Mouse (Mus musculus) hindbrain, embryonic 16.5 days (tissue): ENCODE results near the gene Tbxa2r. TPM values are rescaled to one million over a fixed set of nuclear protein-coding genes. Genes with fewer than 3 reads are reported as not detected.

Source experiments
- ATAC-seq: fragments of 200-750 bp; cut with Nextera tagmentation; 2 replicates; pipeline ENCODE4 v1.8.0; 2017; ENCODE audit warnings: moderate TSS enrichment, moderate library complexity
- H3K27ac ChIP-seq: fragments of 300-500 bp; sonication (generic); 2 replicates; pipeline ENCODE4 v1.5.1; 2014; ENCODE audit warnings: low read depth, mild to moderate bottlenecking, control low read depth, low read length, moderate library complexity
- H3K27me3 ChIP-seq: fragments of 300-500 bp; sonication (generic); replicated peaks from 2 replicates; pipeline ENCODE4 v1.6.1; 2014; ENCODE audit warnings: low read length; ENCODE audit not compliant: control insufficient read depth, insufficient read depth
- H3K36me3 ChIP-seq: fragments of 300-500 bp; sonication (generic); 2 replicates; pipeline ENCODE4 v1.6.1; 2014; ENCODE audit warnings: mild to moderate bottlenecking, low read length, moderate library complexity, mixed read lengths; ENCODE audit not compliant: control insufficient read depth, insufficient read depth
- H3K4me1 ChIP-seq: fragments of 300-500 bp; sonication (generic); 2 replicates; pipeline ENCODE4 v1.6.1; 2014; ENCODE audit warnings: low read depth, low read length; ENCODE audit not compliant: control insufficient read depth, insufficient read depth
- H3K4me2 ChIP-seq: fragments of 300-500 bp; sonication (generic); 2 replicates; pipeline ENCODE4 v1.6.1; 2014; ENCODE audit warnings: mild to moderate bottlenecking, low read length, control low read depth, moderate library complexity
- H3K4me3 ChIP-seq: fragments of 300-500 bp; sonication (generic); 2 replicates; pipeline ENCODE4 v1.5.1; 2014; ENCODE audit warnings: mild to moderate bottlenecking, low read length, control low read depth, moderate library complexity
- H3K9ac ChIP-seq: fragments of 300-500 bp; sonication (generic); 2 replicates; pipeline ENCODE4 v1.6.1; 2014; ENCODE audit warnings: low read depth, mild to moderate bottlenecking, control low read depth, low read length, moderate library complexity
- H3K9me3 ChIP-seq: fragments of 300-500 bp; sonication (generic); 2 replicates; pipeline ENCODE4 v1.6.1; 2014; ENCODE audit warnings: mild to moderate bottlenecking, low read length, moderate library complexity; ENCODE audit not compliant: control insufficient read depth
- WGBS: fragments of 180-500 bp; shearing (Covaris S2); extraction: QIAGEN DNeasy Blood & Tissue Kit; methylation state at CpG from one replicate; pipeline ENCODE4 v1.1.7; 2014; 5-methylcytosine and 5-hydroxymethylcytosine counted together
- polyA plus RNA-seq: library from polyadenylated mRNA; unstranded; fragments of >200 nt; fragmentation: Nextera tagmentation; extraction: Ambion mirVana; gene quantifications from 2 replicates; pipeline ENCODE4 v1.2.1, GENCODE M21; 2015

The Tbxa2r gene
- polyA plus RNA-seq, 1 experiment from 2014 or later: 5.4 TPM

DNA sequence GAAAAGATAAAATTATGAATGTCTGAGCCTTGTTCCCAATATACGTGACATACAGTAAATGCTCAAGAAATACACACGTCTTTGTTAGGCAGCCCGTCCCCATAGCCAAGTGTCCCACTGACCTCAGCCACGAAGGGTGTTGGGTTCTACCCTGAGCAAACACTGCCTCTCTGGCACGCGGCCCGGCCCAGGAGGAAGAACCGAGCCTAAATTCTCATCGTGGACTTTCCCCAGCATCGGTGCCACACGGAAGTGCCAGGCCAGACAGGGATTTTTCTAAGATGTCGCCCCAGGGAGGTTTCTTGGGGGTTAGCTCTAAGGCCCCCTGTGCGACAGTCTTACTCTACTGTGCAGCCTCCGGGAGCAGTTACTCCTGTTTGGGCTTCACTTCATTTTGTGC, 38.7 kb upstream of the Tbxa2r start:
- Histone ChIP-seq H3K4me3 (no peak overlapping the region), H3K4me2 (no peak overlapping the region), H3K27me3 (peaks cover 9% of the 10 kb centered on the region), H3K9me3 (no peaks in the 10 kb centered on the region), H3K36me3 (no peaks in the 10 kb centered on the region), H3K27ac (no peak overlapping the region), H3K4me1 (peaks cover 16% of the 10 kb centered on the region), H3K9ac (no peak overlapping the region)
- no peak for ATAC-seq
- 59% methylated on average over 14 of the region's 14 CpGs for WGBS

DNA sequence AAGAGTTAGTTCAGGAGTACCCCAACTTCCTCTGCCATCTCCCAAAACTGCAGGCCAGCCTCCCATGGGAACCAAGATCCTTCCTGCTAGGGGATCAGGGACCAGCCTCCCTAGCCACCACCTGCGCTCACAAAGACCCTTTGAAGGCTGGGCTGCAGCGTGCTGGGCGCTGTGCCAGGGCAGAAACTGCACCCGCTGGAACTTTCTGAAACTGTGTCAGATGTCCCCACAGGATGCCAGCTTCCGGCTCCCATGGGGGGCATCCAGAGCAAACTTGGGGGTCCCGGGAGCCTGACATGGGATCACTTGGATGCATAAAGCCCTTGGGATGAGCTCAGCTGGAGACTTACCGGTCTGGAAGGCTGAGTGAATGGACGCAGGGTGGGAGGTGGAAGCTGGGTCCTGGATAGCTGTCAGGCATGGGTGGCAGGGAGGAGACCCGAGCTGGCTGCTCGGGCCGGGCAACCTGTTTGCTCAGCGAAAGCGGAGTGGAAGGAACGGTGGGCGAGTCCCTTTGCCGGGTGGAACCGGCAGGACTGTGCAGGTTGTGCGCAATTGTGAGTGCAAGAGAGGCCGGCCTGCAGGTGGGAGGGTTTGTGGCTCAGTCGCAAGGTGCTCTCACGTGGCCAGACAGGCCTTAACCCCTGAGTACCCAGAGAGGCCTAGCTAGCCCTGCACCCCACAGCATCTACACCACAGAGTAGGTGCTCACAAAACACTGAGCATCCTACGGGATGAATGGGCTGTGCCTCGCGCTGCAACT, 37.7 kb upstream of the Tbxa2r start:
- no peak for ATAC-seq
- Histone ChIP-seq H3K4me2 (peak overlapping the region; percentile 22; the same call in 1 of the 2 replicates), H3K9ac (0 out of 2 replicates have a peak overlapping the region, but pooled peaks have one; percentile 1), H3K36me3 (no peaks in the 10 kb centered on the region), H3K27me3 (0 out of 2 replicates have a peak, but pooled peaks cover 4% of the 10 kb centered on the region), H3K27ac (no peak overlapping the region), H3K4me1 (peaks cover 26% of the 10 kb centered on the region), H3K4me3 (peak overlapping the region; percentile 16; the same call in 1 of the 2 replicates), H3K9me3 (no peaks in the 10 kb centered on the region)
- 13% methylated on average over 24 of the region's 24 CpGs for WGBS

DNA sequence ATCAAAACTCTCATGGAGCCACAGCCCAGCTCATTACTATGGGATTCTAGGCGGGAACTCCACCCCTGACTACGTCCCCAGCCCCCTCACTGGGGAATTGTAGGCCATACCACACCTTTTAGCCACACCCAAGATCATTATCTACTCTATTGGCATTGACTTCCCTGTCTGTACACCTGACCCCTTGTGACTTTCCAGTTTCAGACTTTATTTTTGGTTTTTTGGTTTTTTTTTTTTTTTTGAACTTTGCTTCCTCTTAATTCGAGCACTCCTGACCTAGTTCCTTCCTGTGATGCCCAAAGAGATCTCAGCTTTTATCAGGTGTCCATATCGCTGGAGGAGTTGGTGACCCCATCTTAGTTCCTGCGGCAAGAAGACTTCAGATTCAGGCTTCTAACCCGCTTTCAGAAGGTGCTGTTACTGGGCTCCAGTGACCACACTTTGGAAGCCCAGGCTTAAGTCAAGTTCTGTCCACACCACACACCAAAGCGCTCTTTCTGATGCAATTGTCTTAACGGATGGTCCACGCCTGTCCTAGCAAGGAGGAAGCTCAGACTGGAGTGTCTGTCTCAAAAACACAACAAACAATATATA, 36.9 kb upstream of the Tbxa2r start, which contains the start of gene Tjp3:
Gene Tjp3 (minus strand): TSS at position 71 of the 594 bp plus-strand sequence.
- peak within 1 kb of the TSS; percentile 96; the same call in 1 of the 2 replicates for H3K4me2 ChIP-seq
- H3K27me3 ChIP-seq: 0 out of 2 replicates have a peak, but pooled peaks cover 4% of the 10 kb centered on the region
- H3K9me3 ChIP-seq: no peaks in the 10 kb centered on the region
- H3K36me3 ChIP-seq: no peaks in the 10 kb centered on the region
- H3K27ac ChIP-seq: no peak within 1 kb of the TSS
- WGBS: 75% methylated on average over 9 of the region's 9 CpGs
- peak within 1 kb of the TSS; percentile 79; the same call in 1 of the 2 replicates for H3K4me3 ChIP-seq
- peaks cover 24% of the 10 kb centered on the region for H3K4me1 ChIP-seq
- 0 out of 2 replicates have a peak within 1 kb of the TSS, but pooled peaks have one; percentile 1 for H3K9ac ChIP-seq
- ATAC-seq: no peak

DNA sequence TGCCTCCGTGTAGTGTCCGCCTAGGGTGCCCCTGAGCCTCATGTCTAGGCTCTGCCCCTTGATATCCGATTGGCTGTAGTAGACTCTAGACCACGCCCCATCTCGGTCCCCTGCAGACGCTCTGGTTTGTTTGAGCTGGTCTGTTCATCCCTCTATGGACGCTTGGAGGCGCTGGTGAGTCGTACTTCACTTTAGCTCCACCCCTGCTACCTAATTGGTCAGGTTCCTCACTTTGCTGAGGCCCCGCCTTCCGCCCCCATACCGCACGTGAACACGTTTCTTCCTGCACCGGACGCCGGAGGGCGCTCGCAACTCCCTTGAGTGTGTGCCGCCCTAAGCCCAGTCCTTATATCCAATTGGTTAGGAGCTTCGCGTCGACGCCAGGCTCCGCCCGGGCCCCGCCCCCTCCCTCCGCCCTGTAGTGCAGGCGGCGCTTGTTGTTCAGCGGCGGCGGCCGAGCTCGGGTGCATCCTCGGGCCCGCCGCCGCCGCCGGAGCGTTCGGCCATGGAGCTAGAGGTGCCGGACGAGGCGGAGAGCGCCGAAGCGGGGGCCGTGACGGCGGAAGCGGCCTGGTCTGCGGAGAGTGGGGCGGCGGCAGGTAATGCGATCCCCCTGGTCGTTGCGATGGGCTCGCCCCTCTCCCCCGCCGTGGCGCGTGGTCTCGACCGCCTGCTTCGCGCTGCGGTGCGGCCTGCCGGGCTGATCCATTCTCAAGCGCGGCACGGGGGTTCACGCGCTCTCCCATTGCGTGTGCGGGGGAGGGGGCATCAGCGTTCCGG, 35.8 kb upstream of the Tbxa2r start, which contains the start of gene Pip5k1c:
Gene Pip5k1c (plus strand): TSS at position 410 of the 780 bp plus-strand sequence.
- WGBS: under 1% methylated on average over 65 of the region's 80 CpGs
- H3K4me1 ChIP-seq: peaks cover 24% of the 10 kb centered on the region

DNA sequence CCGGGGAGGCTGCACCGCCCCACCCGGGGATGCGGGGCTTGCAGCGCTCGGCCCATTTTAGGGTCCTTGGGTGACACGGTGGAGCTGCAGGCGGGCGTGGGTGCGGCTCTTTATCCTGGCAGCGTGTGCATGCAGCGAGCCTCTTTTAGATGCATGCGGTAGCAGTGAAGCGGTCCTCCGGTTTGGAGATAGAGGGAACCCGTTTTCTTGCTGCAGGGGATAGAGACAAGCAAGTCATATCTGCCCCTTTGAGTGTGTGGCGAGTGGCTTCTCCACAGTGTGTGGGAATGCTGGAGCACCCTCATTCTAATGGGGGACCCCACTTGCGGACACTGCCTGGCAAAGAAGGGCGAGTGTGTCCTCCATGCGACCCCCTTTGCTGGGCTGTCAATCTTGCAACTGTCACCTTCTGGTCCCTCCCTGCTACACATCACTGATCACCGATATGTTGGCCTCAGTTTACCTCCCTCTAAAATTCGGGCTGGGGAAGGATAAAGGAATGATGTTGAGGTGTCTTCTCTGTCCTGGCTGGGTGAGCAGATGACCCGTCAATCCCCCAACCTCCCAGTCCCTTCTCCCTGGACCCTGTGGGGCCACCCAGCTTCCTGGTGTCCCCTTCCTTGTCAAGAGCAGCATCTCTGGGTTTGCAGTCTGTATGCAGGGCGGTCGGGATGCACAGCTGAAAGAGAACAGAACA, 35.0 kb upstream of the Tbxa2r start:
- peak overlapping the region; percentile 90 for H3K27ac ChIP-seq
- H3K9ac ChIP-seq: peak overlapping the region; percentile 88
- peak overlapping the region; percentile 79 for H3K4me3 ChIP-seq
- 0 out of 2 replicates have a peak, but pooled peaks cover 2% of the 10 kb centered on the region for H3K27me3 ChIP-seq
- peaks cover 24% of the 10 kb centered on the region for H3K4me1 ChIP-seq
- 4% methylated on average over 24 of the region's 25 CpGs for WGBS
- H3K36me3 ChIP-seq: no peaks in the 10 kb centered on the region
- H3K9me3 ChIP-seq: no peaks in the 10 kb centered on the region
- ATAC-seq: peak; percentile 13; the same call in 1 of the 2 replicates
- H3K4me2 ChIP-seq: peak overlapping the region; percentile 96

More for the DNA sequence above, 35.8 kb upstream of the Tbxa2r start, which contains the start of gene Pip5k1c:
- Histone ChIP-seq H3K4me2 (peak within 1 kb of the TSS; percentile 96), H3K36me3 (no peaks in the 10 kb centered on the region), H3K27ac (peak within 1 kb of the TSS; percentile 90), H3K9me3 (no peaks in the 10 kb centered on the region), H3K27me3 (0 out of 2 replicates have a peak, but pooled peaks cover 2% of the 10 kb centered on the region), H3K4me3 (peak within 1 kb of the TSS; percentile 79), H3K9ac (peak within 1 kb of the TSS; percentile 88)
- peak; percentile 95 for ATAC-seq

- no peak for ATAC-seq
- H3K4me3 ChIP-seq: peak overlapping the region; percentile 79
- peak overlapping the region; percentile 88 for H3K9ac ChIP-seq
- 59% methylated on average over 8 of the region's 8 CpGs for WGBS
- H3K4me2 ChIP-seq: peak overlapping the region; percentile 96
- no peak overlapping the region; the same call in 1 of the 2 replicates for H3K27ac ChIP-seq
- no peaks in the 10 kb centered on the region for H3K9me3 ChIP-seq
- H3K36me3 ChIP-seq: no peaks in the 10 kb centered on the region
- H3K4me1 ChIP-seq: peaks cover 24% of the 10 kb centered on the region
- H3K27me3 ChIP-seq: 0 out of 2 replicates have a peak, but pooled peaks cover 2% of the 10 kb centered on the region
Measured at GRCm38 (mm10) chr10:81294442-81294841, 34.1 kb upstream of the Tbxa2r start.

DNA sequence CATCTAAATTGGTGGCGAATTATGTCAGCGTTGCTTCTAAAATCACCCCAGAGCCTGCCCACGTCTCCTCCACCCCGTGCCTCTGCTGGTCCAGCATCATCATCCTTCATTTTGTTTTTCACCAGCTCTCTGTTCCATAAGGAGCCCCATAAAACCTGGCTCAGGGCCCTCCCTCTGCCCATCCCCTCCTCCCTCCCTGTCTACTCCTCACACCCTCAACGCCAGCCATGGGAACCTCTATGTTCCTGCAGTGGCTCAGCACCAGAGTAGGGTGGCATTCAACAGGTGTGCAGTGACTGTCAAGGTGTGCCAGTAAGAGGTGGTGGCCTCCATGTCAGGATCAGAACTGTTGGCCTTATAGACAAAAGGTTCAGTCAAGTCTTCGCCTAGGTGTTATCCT, 33.3 kb upstream of the Tbxa2r start:
- ATAC-seq: no peak
- WGBS: 94% methylated on average over 6 of the region's 6 CpGs
- Histone ChIP-seq H3K9ac (peak overlapping the region; percentile 9; the same call in 1 of the 2 replicates), H3K4me1 (peaks cover 25% of the 10 kb centered on the region), H3K4me3 (no peak overlapping the region), H3K9me3 (no peaks in the 10 kb centered on the region), H3K27ac (no peak overlapping the region), H3K27me3 (no peaks in the 10 kb centered on the region), H3K36me3 (no peaks in the 10 kb centered on the region), H3K4me2 (peak overlapping the region; percentile 96; the same call in 1 of the 2 replicates)

DNA sequence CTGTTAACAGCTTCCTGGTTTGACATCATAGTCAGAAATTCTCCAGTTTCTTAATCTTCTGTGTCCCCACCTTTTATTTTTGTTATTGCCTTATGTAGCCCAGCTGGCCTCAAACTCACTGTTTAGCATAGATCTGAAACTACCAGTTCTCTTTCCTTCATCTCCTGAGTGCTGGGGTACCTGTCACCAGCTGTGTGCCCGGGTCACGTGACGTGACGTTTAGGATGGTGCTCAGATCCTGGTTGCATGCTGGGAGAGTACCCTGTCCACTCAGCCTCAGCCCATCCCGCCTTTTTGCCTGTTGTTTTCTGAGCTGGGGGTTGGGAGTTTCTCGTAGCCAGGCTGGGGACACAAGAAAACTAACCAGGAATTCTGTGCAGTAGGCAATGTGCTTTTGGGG, 31.3 kb upstream of the Tbxa2r start:
- no peaks in the 10 kb centered on the region for H3K9me3 ChIP-seq
- H3K4me1 ChIP-seq: peaks cover 33% of the 10 kb centered on the region
- no peak overlapping the region for H3K9ac ChIP-seq
- H3K27ac ChIP-seq: no peak overlapping the region; the same call in 1 of the 2 replicates
- no peak overlapping the region for H3K4me3 ChIP-seq
- H3K27me3 ChIP-seq: no peaks in the 10 kb centered on the region
- no peak overlapping the region for H3K4me2 ChIP-seq
- 80% methylated on average over 6 of the region's 6 CpGs for WGBS
- no peaks in the 10 kb centered on the region for H3K36me3 ChIP-seq
- ATAC-seq: no peak
